Comparison of ENCODE assay signal across 9 mouse cellular contexts in the genomic region with DNA sequence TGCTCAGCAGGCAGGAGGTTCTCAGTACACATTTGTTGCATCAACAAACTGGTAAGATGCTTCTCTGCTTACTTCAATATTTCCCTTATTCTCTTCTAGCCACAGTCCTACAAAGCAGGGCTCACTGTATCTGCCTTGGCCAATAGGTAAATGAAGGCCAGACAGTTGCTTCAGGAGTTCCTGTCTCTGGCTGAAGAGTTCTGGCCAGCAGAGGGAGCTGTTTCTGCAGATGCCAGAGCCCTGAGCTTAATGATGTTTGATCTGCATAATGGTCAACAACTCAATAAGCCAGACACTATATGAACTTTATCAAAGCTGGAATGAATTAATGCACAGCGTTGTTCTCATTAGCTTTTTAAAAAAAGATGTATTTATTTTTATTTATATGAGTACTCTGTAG. TPM values are rescaled to one million over a fixed set of nuclear protein-coding genes. Genes with fewer than 3 reads are reported as not detected.
DNase-seq lines count a peak whose midpoint lies in the region; ATAC-seq and TF ChIP-seq lines count a peak whose summit lies in the region.
"Had no signal": no experiment of that assay in that cellular context is flagged by ENCODE, and none has a peak within 500 bp of the region (broad histone marks: within the 10 kb centered on the region; RNA-seq: fewer than 3 reads in every experiment).

No protein-coding gene starts in this region.

- H3K4me3 ChIP-seq in neural tube, embryonic 15.5 days (replicated peaks) = no peak overlapping the region
- H3K4me3 ChIP-seq in liver, postnatal 0 days (ENCODE audit: low read depth, low read length) = no peak overlapping the region

- TF ChIP-seq EP300 in liver, postnatal 0 days (IDR thresholded peaks at IDR 0.05; ENCODE audit: low read depth) = no peak

- peaks cover 18% of the 10 kb centered on the region for H3K4me1 ChIP-seq in neural tube, embryonic 15.5 days
- peaks cover 31% of the 10 kb centered on the region for H3K4me1 ChIP-seq in liver, postnatal 0 days (ENCODE audit: insufficient read depth)

- no peak overlapping the region for H3K9ac ChIP-seq in neural tube, embryonic 15.5 days (replicated peaks)
- no peak overlapping the region for H3K9ac ChIP-seq in liver, postnatal 0 days (replicated peaks)

- peak; percentile 63 for DNase-seq in neural tube, embryonic 10.5 days (ENCODE audit: extremely low spot score, low spot score)
- DNase-seq in adrenal gland, postnatal 14 days = peak; percentile 87
- peak; percentile 53 for DNase-seq in embryo, embryonic 9.5 days (ENCODE audit: extremely low spot score)
- peak; percentile 92 for DNase-seq in kidney, postnatal 10 days
- DNase-seq in liver, postnatal 0 days = peak; percentile 86
- DNase-seq in right cerebral cortex, adult 2 months (ENCODE audit: low spot score in 2 of 2) = peak; percentile 83 to 87
- DNase-seq in yolk sac, embryonic 10.5 days (ENCODE audit: low spot score) = peak; percentile 58

- H3K4me2 ChIP-seq in neural tube, embryonic 15.5 days = no peak overlapping the region
- no peak overlapping the region for H3K4me2 ChIP-seq in liver, postnatal 0 days (ENCODE audit: low read depth, low read length)

- no peaks in the 10 kb centered on the region for H3K36me3 ChIP-seq in neural tube, embryonic 15.5 days
- H3K36me3 ChIP-seq in liver, postnatal 0 days (replicated peaks; ENCODE audit: insufficient read depth, low read length) = no peaks in the 10 kb centered on the region

- no peak for ATAC-seq in neural tube, embryonic 15.5 days (ENCODE audit: low FRiP score)
- no peak for ATAC-seq in liver, postnatal 0 days

- peak; percentile 89 for TF ChIP-seq CTCF in liver, postnatal 0 days (IDR thresholded peaks at IDR 0.05; ENCODE audit: low read depth)

- no peak overlapping the region for H3K27ac ChIP-seq in neural tube, embryonic 15.5 days (replicated peaks)
- H3K27ac ChIP-seq in liver, postnatal 0 days (ENCODE audit: low read depth) = no peak overlapping the region

- no peaks in the 10 kb centered on the region for H3K9me3 ChIP-seq in neural tube, embryonic 15.5 days (replicated peaks)
- H3K9me3 ChIP-seq in liver, postnatal 0 days (ENCODE audit: low read length) = no peaks in the 10 kb centered on the region

- 59% methylated on average over 1 of the region's 1 CpGs for WGBS in neural tube, embryonic 15.5 days
- 44% methylated on average over 1 of the region's 1 CpGs for WGBS in liver, postnatal 0 days (ENCODE audit: insufficient replicate concordance)

- no peaks in the 10 kb centered on the region for H3K27me3 ChIP-seq in neural tube, embryonic 15.5 days (replicated peaks)
- no peaks in the 10 kb centered on the region for H3K27me3 ChIP-seq in liver, postnatal 0 days (ENCODE audit: insufficient read depth, low read length)

RNA-seq across cellular contexts. Expression of a gene that starts 3.3 kb away (rescaled TPM):
- 108 and 122 TPM in 2 replicates for polyA plus RNA-seq in neural tube, embryonic 15.5 days (2015; fragmentation: Nextera tagmentation; extraction: Ambion mirVana)
- total RNA-seq in adrenal gland, postnatal 14 days (2021) = 23.9 and 26.2 TPM in 2 replicates
- polyA plus RNA-seq in liver, postnatal 0 days (2015; fragmentation: Nextera tagmentation; extraction: Ambion mirVana) = 26.2 and 26.7 TPM in 2 replicates

RNA-seq across cellular contexts. Expression of a gene that starts 18.3 kb away (rescaled TPM):
- 16.5 and 16.9 TPM in 2 replicates for polyA plus RNA-seq in neural tube, embryonic 15.5 days (2015; fragmentation: Nextera tagmentation; extraction: Ambion mirVana)
- 67.4 and 88.3 TPM in 2 replicates for total RNA-seq in adrenal gland, postnatal 14 days (2021)
- 103 and 122 TPM in 2 replicates for polyA plus RNA-seq in liver, postnatal 0 days (2015; fragmentation: Nextera tagmentation; extraction: Ambion mirVana)

RNA-seq across cellular contexts. Expression of a gene that starts 41.6 kb away (rescaled TPM):
- 29.0 and 32.5 TPM in 2 replicates for polyA plus RNA-seq in neural tube, embryonic 15.5 days (2015; fragmentation: Nextera tagmentation; extraction: Ambion mirVana)
- 5.7 and 11.8 TPM in 2 replicates for total RNA-seq in adrenal gland, postnatal 14 days (2021)
- polyA plus RNA-seq in liver, postnatal 0 days (2015; fragmentation: Nextera tagmentation; extraction: Ambion mirVana) = 7.2 and 9.6 TPM in 2 replicates

RNA-seq across cellular contexts. Expression of a gene that starts 48.1 kb away (rescaled TPM):
- polyA plus RNA-seq in neural tube, embryonic 15.5 days (2015; fragmentation: Nextera tagmentation; extraction: Ambion mirVana) = not detected in 2 replicates
- total RNA-seq in adrenal gland, postnatal 14 days (2021) = not detected in 2 replicates
- not detected in 2 replicates for polyA plus RNA-seq in liver, postnatal 0 days (2015; fragmentation: Nextera tagmentation; extraction: Ambion mirVana)
- polyA plus RNA-seq: gonadal fat pad, adult 2 months had no signal
